Mouse (Mus musculus): ENCODE measurements around the gene Rnf111. TPM values are rescaled to one million over a fixed set of nuclear protein-coding genes. Genes with fewer than 3 reads are reported as not detected.

Gene Rnf111
- polyA plus RNA-seq, 1 experiment from 2014 or later: 29.9 TPM

GRCm38 (mm10) chr9:70520651-70521050 is 17.1 kb upstream of the Rnf111 start:
- Histone ChIP-seq H3K4me1 (no peaks in the 10 kb centered on the region), H3K4me3 (no peak overlapping the region), H3K27me3 (ENCODE audit: low read depth, poor library complexity, severe bottlenecking) (no peaks in the 10 kb centered on the region), H3K36me3 (no peaks in the 10 kb centered on the region), H3K27ac (no peak overlapping the region), H3K9me3 (replicated peaks) (no peaks in the 10 kb centered on the region)
- DNase-seq (ENCODE audit: low spot score): no peak
- 89% methylated on average over 3 of the region's 3 CpGs for WGBS

GRCm38 (mm10) chr9:70511681-70512080 is 8.2 kb upstream of the Rnf111 start:
- Histone ChIP-seq H3K9me3 (replicated peaks) (no peaks in the 10 kb centered on the region), H3K4me3 (no peak overlapping the region), H3K4me1 (no peaks in the 10 kb centered on the region), H3K27ac (no peak overlapping the region), H3K36me3 (no peaks in the 10 kb centered on the region), H3K27me3 (ENCODE audit: low read depth, poor library complexity, severe bottlenecking) (no peaks in the 10 kb centered on the region)
- DNase-seq (ENCODE audit: low spot score): no peak
- 77% methylated on average over 7 of the region's 7 CpGs for WGBS

- Histone ChIP-seq H3K27ac (no peak overlapping the region), H3K4me1 (no peaks in the 10 kb centered on the region), H3K4me3 (no peak overlapping the region), H3K27me3 (ENCODE audit: low read depth, poor library complexity, severe bottlenecking) (no peaks in the 10 kb centered on the region), H3K36me3 (no peaks in the 10 kb centered on the region), H3K9me3 (replicated peaks) (no peaks in the 10 kb centered on the region)
- 69% methylated on average over 10 of the region's 10 CpGs for WGBS
- no peak for DNase-seq (ENCODE audit: low spot score)
Observed at GRCm38 (mm10) chr9:70510998-70511583, 7.6 kb upstream of the Rnf111 start.

- no peak overlapping the region for H3K27ac ChIP-seq
- no peaks in the 10 kb centered on the region for H3K36me3 ChIP-seq
- no peaks in the 10 kb centered on the region for H3K27me3 ChIP-seq (ENCODE audit: low read depth, poor library complexity, severe bottlenecking)
- DNase-seq (ENCODE audit: low spot score): no peak
- WGBS: 78% methylated on average over 4 of the region's 4 CpGs
- no peak overlapping the region for H3K4me3 ChIP-seq
- H3K9me3 ChIP-seq (replicated peaks): no peaks in the 10 kb centered on the region
- H3K4me1 ChIP-seq: no peaks in the 10 kb centered on the region
Observed at GRCm38 (mm10) chr9:70509906-70510525, 6.5 kb upstream of the Rnf111 start.

- H3K4me1 ChIP-seq: peaks cover 9% of the 10 kb centered on the region
- no peak overlapping the region for H3K4me3 ChIP-seq
- DNase-seq (ENCODE audit: low spot score): no peak
- peaks cover 2% of the 10 kb centered on the region; the same call in 1 of the 2 replicates for H3K36me3 ChIP-seq
- 83% methylated on average over 8 of the region's 8 CpGs for WGBS
- H3K27ac ChIP-seq: no peak overlapping the region
- no peaks in the 10 kb centered on the region for H3K9me3 ChIP-seq (replicated peaks)
- H3K27me3 ChIP-seq (ENCODE audit: low read depth, poor library complexity, severe bottlenecking): no peaks in the 10 kb centered on the region
Observed at GRCm38 (mm10) chr9:70506787-70507186, 3.3 kb upstream of the Rnf111 start.

GRCm38 (mm10) chr9:70506186-70506585 is 2.7 kb upstream of the Rnf111 start:
- Histone ChIP-seq H3K27me3 (ENCODE audit: low read depth, poor library complexity, severe bottlenecking) (no peaks in the 10 kb centered on the region), H3K9me3 (replicated peaks) (no peaks in the 10 kb centered on the region), H3K36me3 (peaks cover 4% of the 10 kb centered on the region), H3K4me1 (peaks cover 9% of the 10 kb centered on the region), H3K27ac (no peak overlapping the region), H3K4me3 (no peak overlapping the region)
- 68% methylated on average over 2 of the region's 2 CpGs for WGBS
- DNase-seq (ENCODE audit: low spot score): no peak

GRCm38 (mm10) chr9:70503015-70503603 is 416 bp downstream of the Rnf111 start:
- H3K27me3 ChIP-seq (ENCODE audit: low read depth, poor library complexity, severe bottlenecking): no peaks in the 10 kb centered on the region
- H3K27ac ChIP-seq: peak overlapping the region; percentile 100
- peaks cover 9% of the 10 kb centered on the region for H3K4me1 ChIP-seq
- H3K9me3 ChIP-seq (replicated peaks): no peaks in the 10 kb centered on the region
- peak; percentile 80 for DNase-seq (ENCODE audit: low spot score)
- H3K36me3 ChIP-seq: peaks cover 30% of the 10 kb centered on the region
- peak overlapping the region; percentile 99 for H3K4me3 ChIP-seq
- under 1% methylated on average over 54 of the region's 70 CpGs for WGBS

GRCm38 (mm10) chr9:70502284-70503014 is 1.1 kb downstream of the Rnf111 start:
- H3K27ac ChIP-seq: peak overlapping the region; percentile 100
- no peak for DNase-seq (ENCODE audit: low spot score)
- H3K4me3 ChIP-seq: peak overlapping the region; percentile 99
- peaks cover 9% of the 10 kb centered on the region for H3K4me1 ChIP-seq
- WGBS: 48% methylated on average over 10 of the region's 10 CpGs
- no peaks in the 10 kb centered on the region for H3K27me3 ChIP-seq (ENCODE audit: low read depth, poor library complexity, severe bottlenecking)
- no peaks in the 10 kb centered on the region for H3K9me3 ChIP-seq (replicated peaks)
- peaks cover 37% of the 10 kb centered on the region for H3K36me3 ChIP-seq

- Histone ChIP-seq H3K9me3 (replicated peaks) (no peaks in the 10 kb centered on the region), H3K27me3 (ENCODE audit: low read depth, poor library complexity, severe bottlenecking) (no peaks in the 10 kb centered on the region), H3K27ac (no peak overlapping the region), H3K36me3 (peaks cover 69% of the 10 kb centered on the region), H3K4me1 (peaks cover under 1% of the 10 kb centered on the region; the same call in 1 of the 2 replicates), H3K4me3 (no peak overlapping the region)
- no peak for DNase-seq (ENCODE audit: low spot score)
Observed at GRCm38 (mm10) chr9:70496990-70497389, 6.5 kb downstream of the Rnf111 start.

- WGBS: 97% methylated on average over 2 of the region's 2 CpGs
- no peak overlapping the region for H3K27ac ChIP-seq
- H3K4me3 ChIP-seq: no peak overlapping the region
- DNase-seq (ENCODE audit: low spot score): no peak
- H3K36me3 ChIP-seq: peaks cover 72% of the 10 kb centered on the region
- no peaks in the 10 kb centered on the region for H3K9me3 ChIP-seq (replicated peaks)
- H3K27me3 ChIP-seq (ENCODE audit: low read depth, poor library complexity, severe bottlenecking): no peaks in the 10 kb centered on the region
- no peaks in the 10 kb centered on the region for H3K4me1 ChIP-seq
Observed at GRCm38 (mm10) chr9:70493038-70493437, 10.5 kb downstream of the Rnf111 start.

GRCm38 (mm10) chr9:70491176-70491575 is 12.3 kb downstream of the Rnf111 start:
- Histone ChIP-seq H3K9me3 (replicated peaks) (no peaks in the 10 kb centered on the region), H3K36me3 (peaks cover 60% of the 10 kb centered on the region), H3K27ac (no peak overlapping the region), H3K4me1 (no peaks in the 10 kb centered on the region), H3K4me3 (no peak overlapping the region), H3K27me3 (ENCODE audit: low read depth, poor library complexity, severe bottlenecking) (no peaks in the 10 kb centered on the region)
- DNase-seq (ENCODE audit: low spot score): no peak
- WGBS: 97% methylated on average over 1 of the region's 1 CpGs

- Histone ChIP-seq H3K27me3 (ENCODE audit: low read depth, poor library complexity, severe bottlenecking) (no peaks in the 10 kb centered on the region), H3K4me3 (no peak overlapping the region), H3K27ac (no peak overlapping the region), H3K9me3 (replicated peaks) (no peaks in the 10 kb centered on the region), H3K4me1 (no peaks in the 10 kb centered on the region), H3K36me3 (peaks cover 52% of the 10 kb centered on the region)
- 86% methylated on average over 2 of the region's 2 CpGs for WGBS
- no peak for DNase-seq (ENCODE audit: low spot score)
Observed at GRCm38 (mm10) chr9:70487401-70487800, 16.1 kb downstream of the Rnf111 start.

- Histone ChIP-seq H3K4me3 (no peak overlapping the region), H3K4me1 (no peaks in the 10 kb centered on the region), H3K27me3 (ENCODE audit: low read depth, poor library complexity, severe bottlenecking) (no peaks in the 10 kb centered on the region), H3K36me3 (peaks cover 47% of the 10 kb centered on the region), H3K9me3 (replicated peaks) (no peaks in the 10 kb centered on the region), H3K27ac (no peak overlapping the region)
- WGBS: 93% methylated on average over 1 of the region's 1 CpGs
- no peak for DNase-seq (ENCODE audit: low spot score)
Observed at GRCm38 (mm10) chr9:70485840-70486239, 17.7 kb downstream of the Rnf111 start.
